Mouse (Mus musculus) heart, adult 2 months (tissue): Measurements from ENCODE around the gene Tmem189. TPM values are rescaled to one million over a fixed set of nuclear protein-coding genes. Genes with fewer than 3 reads are reported as not detected.
"Not testable (repeated sequence)": the region's sequence is repeated elsewhere in the genome, so short reads cannot be mapped to it uniquely, and the experiment has no call there.

ENCODE experiments used
- DNase-seq, 2 experiments: peaks; one replicate each; pipeline ENCODE4 v3.0.0; 2021
- H3K27ac ChIP-seq: fragments of 200-600 bp; 2 replicates; pipeline ENCODE4 v1.8.1; 2022
- H3K27me3 ChIP-seq: fragments of 200-500 bp; 2 replicates; pipeline ENCODE4 v1.6.1; 2012; ENCODE audit warnings: mild to moderate bottlenecking, low read length, inconsistent platforms, mixed read lengths; ENCODE audit not compliant: control insufficient read depth, insufficient read depth
- H3K36me3 ChIP-seq: fragments of 200-500 bp; 2 replicates; pipeline ENCODE4 v1.6.1; 2012; ENCODE audit warnings: low read length, inconsistent platforms; ENCODE audit not compliant: control insufficient read depth, insufficient read depth
- H3K4me1 ChIP-seq: fragments of 200-500 bp; 2 replicates; pipeline ENCODE4 v1.6.1; 2011; ENCODE audit warnings: low read length; ENCODE audit not compliant: control insufficient read depth, insufficient read depth
- H3K4me3 ChIP-seq: fragments of 200-600 bp; 2 replicates; pipeline ENCODE4 v1.8.1; 2022
- H3K79me2 ChIP-seq: fragments of 200-500 bp; replicated peaks from 2 replicates; pipeline ENCODE4 v1.6.1; 2012; ENCODE audit warnings: mild to moderate bottlenecking, inconsistent platforms, low read length, moderate library complexity, mixed read lengths; ENCODE audit not compliant: control insufficient read depth, insufficient read depth
- H3K9ac ChIP-seq: fragments of 200-500 bp; 2 replicates; pipeline ENCODE4 v1.6.1; 2012; ENCODE audit warnings: low read depth, mild to moderate bottlenecking, control low read depth, inconsistent platforms, low read length, mixed read lengths
- CTCF ChIP-seq: fragments of 200-600 bp; IDR thresholded peaks from 2 replicates; pipeline ENCODE4 v1.8.1; 2022; ENCODE audit warnings: antibody characterized with exemption, mild to moderate bottlenecking, moderate library complexity
- EP300 ChIP-seq: fragments of 200-500 bp; IDR thresholded peaks from 2 replicates; pipeline ENCODE4 v1.6.1; 2011; ENCODE audit warnings: low read depth, low read length, control low read depth; ENCODE audit not compliant: insufficient read depth
- POLR2A ChIP-seq: fragments of 200-500 bp; IDR thresholded peaks from 2 replicates; pipeline ENCODE4 v1.6.1; 2011; ENCODE audit warnings: mild to moderate bottlenecking, low read depth, low read length, control low read depth; ENCODE audit not compliant: insufficient read depth
- WGBS: fragments of 180-500 bp; shearing (Covaris S2); methylation state at CpG from one replicate; pipeline ENCODE4 v1.1.7; 2018; 5-methylcytosine and 5-hydroxymethylcytosine counted together
- intact Hi-C: fragments of 180-260 bp; cut with DNase I; formaldehyde crosslinking; loops from one replicate; pipeline ENCODE4 v1.15.1; 2025
- polyA plus RNA-seq: library from polyadenylated mRNA; depleted of rRNA; stranded (reverse); fragments of >200 nt; gene quantifications from 2 replicates; pipeline ENCODE4 v1.2.3, GENCODE M21; 2012
- total RNA-seq, 2 experiments: library from RNA; stranded (reverse); gene quantifications; 2 replicates each; pipeline ENCODE4 v1.2.3; 2021

Tmem189 gene
- total and polyA plus RNA-seq, 3 experiments, result 23.0 to 53.2 (median 26.4) TPM

- peak; percentile 37 for TF ChIP-seq CTCF
- H3K27me3 ChIP-seq, H3K9ac ChIP-seq, H3K27ac ChIP-seq, H3K36me3 ChIP-seq, intact Hi-C loops, H3K4me3 ChIP-seq, DNase-seq, H3K4me1 ChIP-seq, H3K79me2 ChIP-seq: not testable (repeated sequence)
- 97% methylated on average over 7 of the region's 7 CpGs for WGBS
These were observed 76.3 kb downstream of the Tmem189 start for GRCm38 (mm10) chr2:167613335-167613734.

- H3K4me3 ChIP-seq, result no peak overlapping the region
- TF ChIP-seq EP300, result no peak
- TF ChIP-seq CTCF, result no peak
- no peak for TF ChIP-seq POLR2A
- H3K4me1 ChIP-seq, result no peaks in the 10 kb centered on the region
- no peak overlapping the region for H3K27ac ChIP-seq
- H3K9ac ChIP-seq, result no peak overlapping the region
- intact Hi-C loops, result no loop called here
- 93% methylated on average over 14 of the region's 14 CpGs for WGBS
- H3K27me3 ChIP-seq, result no peaks in the 10 kb centered on the region
- H3K36me3 ChIP-seq, result no peaks in the 10 kb centered on the region
- no peak for DNase-seq
- H3K79me2 ChIP-seq, result peaks cover 4% of the 10 kb centered on the region
These were observed 77.5 kb downstream of the Tmem189 start for GRCm38 (mm10) chr2:167612122-167612521.

- Histone ChIP-seq H3K27me3 (no peaks in the 10 kb centered on the region), H3K4me1 (no peaks in the 10 kb centered on the region), H3K4me3 (no peak overlapping the region), H3K27ac (no peak overlapping the region), H3K79me2 (peaks cover 2% of the 10 kb centered on the region; the same call in 1 of the 2 replicates), H3K9ac (no peak overlapping the region), H3K36me3 (no peaks in the 10 kb centered on the region)
- no peak for TF ChIP-seq EP300
- TF ChIP-seq CTCF, result peak; percentile 29
- intact Hi-C loops, result no loop called here
- 87% methylated on average over 10 of the region's 10 CpGs for WGBS
- no peak for DNase-seq
These were observed 78.3 kb downstream of the Tmem189 start for GRCm38 (mm10) chr2:167611287-167611686.

- Histone ChIP-seq H3K9ac (no peak overlapping the region), H3K4me1 (peaks cover 1% of the 10 kb centered on the region), H3K4me3 (no peak overlapping the region), H3K27me3 (no peaks in the 10 kb centered on the region), H3K36me3 (no peaks in the 10 kb centered on the region), H3K27ac (no peak overlapping the region), H3K79me2 (no peaks in the 10 kb centered on the region)
- DNase-seq, result no peak
- intact Hi-C loops, result no loop called here
- 64% methylated on average over 4 of the region's 4 CpGs for WGBS
- TF ChIP-seq EP300 (no peak), CTCF (no peak), POLR2A (no peak)
These were observed 82.9 kb downstream of the Tmem189 start for GRCm38 (mm10) chr2:167606745-167607123.

- Histone ChIP-seq H3K36me3 (no peaks in the 10 kb centered on the region), H3K4me3 (no peak overlapping the region), H3K27ac (no peak overlapping the region), H3K9ac (no peak overlapping the region), H3K27me3 (no peaks in the 10 kb centered on the region), H3K79me2 (no peaks in the 10 kb centered on the region), H3K4me1 (peaks cover 3% of the 10 kb centered on the region)
- 72% methylated on average over 17 of the region's 17 CpGs for WGBS
- TF ChIP-seq EP300 (no peak), CTCF (no peak), POLR2A (no peak)
- DNase-seq, result no peak
- intact Hi-C loops, result loop anchor here (1.0 kb wide), 2 partner anchors 69 to 74 kb away; no protein-coding TSS in a partner anchor
These were observed 83.5 kb downstream of the Tmem189 start for GRCm38 (mm10) chr2:167605817-167606744.

GRCm38 (mm10) chr2:167605178-167605794 is 84.3 kb downstream of the Tmem189 start:
- H3K4me1 ChIP-seq, result peaks cover 3% of the 10 kb centered on the region
- H3K36me3 ChIP-seq, result no peaks in the 10 kb centered on the region
- intact Hi-C loops, result loop anchor here (1.0 kb wide), 2 partner anchors 68 to 73 kb away; no protein-coding TSS in a partner anchor
- no peaks in the 10 kb centered on the region for H3K79me2 ChIP-seq
- peak; percentile 88 to 93 for DNase-seq
- H3K27me3 ChIP-seq, result no peaks in the 10 kb centered on the region
- TF ChIP-seq POLR2A (peak; percentile 34; the same call in 1 of the 2 replicates), EP300 (peak; percentile 99), CTCF (peak; percentile 95)
- WGBS, result 31% methylated on average over 11 of the region's 11 CpGs
- no peak overlapping the region for H3K27ac ChIP-seq
- H3K9ac ChIP-seq, result no peak overlapping the region
- H3K4me3 ChIP-seq, result no peak overlapping the region
